Mouse (Mus musculus): ENCODE measurements around the gene Nsf. TPM values are rescaled to one million over a fixed set of nuclear protein-coding genes. Genes with fewer than 3 reads are reported as not detected.

Nsf gene
- total RNA-seq, 1 experiment = 55.0 TPM

GRCm38 (mm10) chr11:103801128-103801527, 152.7 kb downstream of the Nsf start:
- Histone ChIP-seq H3K27ac (ENCODE audit: insufficient read depth, low read depth, low read length, poor library complexity, severe bottlenecking) (no peak overlapping the region), H3K4me3 (ENCODE audit: insufficient read depth in 1 of 2, low read depth in 1 of 2, low read length in 2 of 2, poor library complexity in 1 of 2, severe bottlenecking in 1 of 2) (no peak overlapping the region), H3K9ac (ENCODE audit: insufficient read depth, low read depth, low read length, poor library complexity, severe bottlenecking) (no peak overlapping the region), H3K36me3 (ENCODE audit: control insufficient read depth, insufficient read depth, low read length, poor library complexity, severe bottlenecking) (no peaks in the 10 kb centered on the region), H3K9me3 (ENCODE audit: control insufficient read depth, insufficient read depth, low read depth, low read length) (no peaks in the 10 kb centered on the region), H3K4me1 (ENCODE audit: control insufficient read depth in 2 of 2, insufficient read depth in 2 of 2, low read length in 2 of 2, poor library complexity in 1 of 2) (no peaks in the 10 kb centered on the region)
- TF ChIP-seq ZC3H11A (IDR thresholded peaks at IDR 0.05; ENCODE audit: borderline replicate concordance, low read depth, low read length) = no peak
- TF ChIP-seq CHD2 (IDR thresholded peaks at IDR 0.05; ENCODE audit: low read depth, low read length) = no peak
- no peak for TF ChIP-seq ZNF384 (IDR thresholded peaks at IDR 0.05; ENCODE audit: low read depth, low read length)
- no peak for TF ChIP-seq HCFC1 (IDR thresholded peaks at IDR 0.05; ENCODE audit: borderline replicate concordance, insufficient read depth, low read length)
- no peak for TF ChIP-seq MAFK (IDR thresholded peaks at IDR 0.05; ENCODE audit: insufficient read depth, low read depth, low read length)
- DNase-seq (ENCODE audit: low read depth, low spot score) = no peak
- in situ Hi-C loops (cut with MboI; ENCODE audit: low sequenced_read_pairs in 2 of 2, unreplicated experiment in 2 of 2) = no loop called here

GRCm38 (mm10) chr11:103789951-103790350, 163.9 kb downstream of the Nsf start:
- Histone ChIP-seq H3K4me1 (ENCODE audit: control insufficient read depth in 2 of 2, insufficient read depth in 2 of 2, low read length in 2 of 2, poor library complexity in 1 of 2) (0 out of 4 replicates have a peak, but pooled peaks cover 0 to 1% of the 10 kb centered on the region in 2 experiments), H3K9me3 (ENCODE audit: control insufficient read depth, insufficient read depth, low read depth, low read length) (no peaks in the 10 kb centered on the region), H3K27ac (ENCODE audit: insufficient read depth, low read depth, low read length, poor library complexity, severe bottlenecking) (no peak overlapping the region), H3K36me3 (ENCODE audit: control insufficient read depth, insufficient read depth, low read length, poor library complexity, severe bottlenecking) (no peaks in the 10 kb centered on the region), H3K9ac (ENCODE audit: insufficient read depth, low read depth, low read length, poor library complexity, severe bottlenecking) (no peak overlapping the region), H3K4me3 (ENCODE audit: insufficient read depth in 1 of 2, low read depth in 1 of 2, low read length in 2 of 2, poor library complexity in 1 of 2, severe bottlenecking in 1 of 2) (no peak overlapping the region)
- in situ Hi-C loops (cut with MboI; ENCODE audit: low sequenced_read_pairs in 2 of 2, unreplicated experiment in 2 of 2) = no loop called here
- no peak for DNase-seq (ENCODE audit: low read depth, low spot score)
- TF ChIP-seq CHD2 (IDR thresholded peaks at IDR 0.05; ENCODE audit: low read depth, low read length) (no peak), ZC3H11A (IDR thresholded peaks at IDR 0.05; ENCODE audit: borderline replicate concordance, low read depth, low read length) (no peak), MAFK (IDR thresholded peaks at IDR 0.05; ENCODE audit: insufficient read depth, low read depth, low read length) (no peak)

DNA sequence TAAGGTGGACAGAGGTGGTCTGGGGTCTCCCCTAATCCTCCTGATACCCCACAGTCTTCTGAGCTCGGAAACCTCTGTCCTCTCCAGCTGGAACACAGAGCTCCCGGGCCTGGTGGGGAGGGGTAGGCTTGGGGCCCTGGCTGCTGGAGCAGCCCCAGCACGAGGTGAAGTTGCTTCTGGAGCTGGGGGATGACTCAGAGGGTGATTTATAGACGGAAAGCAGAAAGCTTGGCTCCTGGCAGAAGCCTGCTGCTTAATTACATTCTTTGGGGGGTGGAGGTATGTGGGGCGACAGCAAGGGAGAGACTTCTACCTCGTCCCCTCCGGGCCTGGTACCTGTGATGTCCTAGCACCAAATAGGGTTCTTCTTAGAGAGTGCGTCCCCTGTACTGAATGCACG, 173.7 kb downstream of the Nsf start:
- Histone ChIP-seq H3K36me3 (ENCODE audit: control insufficient read depth, insufficient read depth, low read length, poor library complexity, severe bottlenecking) (no peaks in the 10 kb centered on the region), H3K4me3 (ENCODE audit: insufficient read depth in 1 of 2, low read depth in 1 of 2, low read length in 2 of 2, poor library complexity in 1 of 2, severe bottlenecking in 1 of 2) (no peak overlapping the region), H3K4me1 (ENCODE audit: control insufficient read depth in 2 of 2, insufficient read depth in 2 of 2, low read length in 2 of 2, poor library complexity in 1 of 2) (0 out of 4 replicates have a peak, but pooled peaks cover 0 to 2% of the 10 kb centered on the region in 2 experiments), H3K9me3 (ENCODE audit: control insufficient read depth, insufficient read depth, low read depth, low read length) (no peaks in the 10 kb centered on the region), H3K9ac (ENCODE audit: insufficient read depth, low read depth, low read length, poor library complexity, severe bottlenecking) (no peak overlapping the region), H3K27ac (ENCODE audit: insufficient read depth, low read depth, low read length, poor library complexity, severe bottlenecking) (no peak overlapping the region)
- TF ChIP-seq MAFK (IDR thresholded peaks at IDR 0.05; ENCODE audit: insufficient read depth, low read depth, low read length) = no peak
- no peak for TF ChIP-seq ZC3H11A (IDR thresholded peaks at IDR 0.05; ENCODE audit: borderline replicate concordance, low read depth, low read length)
- TF ChIP-seq HCFC1 (IDR thresholded peaks at IDR 0.05; ENCODE audit: borderline replicate concordance, insufficient read depth, low read length) = no peak
- TF ChIP-seq ZNF384 (IDR thresholded peaks at IDR 0.05; ENCODE audit: low read depth, low read length) = no peak
- no peak for TF ChIP-seq CHD2 (IDR thresholded peaks at IDR 0.05; ENCODE audit: low read depth, low read length)
- no peak for DNase-seq (ENCODE audit: low read depth, low spot score)
- in situ Hi-C loops (cut with MboI; ENCODE audit: low sequenced_read_pairs in 2 of 2, unreplicated experiment in 2 of 2) = no loop called here

GRCm38 (mm10) chr11:103774228-103774530, 179.7 kb downstream of the Nsf start:
- no peak overlapping the region for H3K9ac ChIP-seq (ENCODE audit: insufficient read depth, low read depth, low read length, poor library complexity, severe bottlenecking)
- no peak overlapping the region for H3K27ac ChIP-seq (ENCODE audit: insufficient read depth, low read depth, low read length, poor library complexity, severe bottlenecking)
- no peak for TF ChIP-seq ZNF384 (IDR thresholded peaks at IDR 0.05; ENCODE audit: low read depth, low read length)
- no peak for TF ChIP-seq MAFK (IDR thresholded peaks at IDR 0.05; ENCODE audit: insufficient read depth, low read depth, low read length)
- TF ChIP-seq HCFC1 (IDR thresholded peaks at IDR 0.05; ENCODE audit: borderline replicate concordance, insufficient read depth, low read length) = no peak
- no peak for TF ChIP-seq CHD2 (IDR thresholded peaks at IDR 0.05; ENCODE audit: low read depth, low read length)
- no peak for DNase-seq (ENCODE audit: low read depth, low spot score)
- peak overlapping the region; percentile 57 to 60 for H3K4me3 ChIP-seq (ENCODE audit: insufficient read depth in 1 of 2, low read depth in 1 of 2, low read length in 2 of 2, poor library complexity in 1 of 2, severe bottlenecking in 1 of 2)
- H3K9me3 ChIP-seq (ENCODE audit: control insufficient read depth, insufficient read depth, low read depth, low read length) = no peaks in the 10 kb centered on the region
- no peaks in the 10 kb centered on the region for H3K36me3 ChIP-seq (ENCODE audit: control insufficient read depth, insufficient read depth, low read length, poor library complexity, severe bottlenecking)
- in situ Hi-C loops (cut with MboI; ENCODE audit: low sequenced_read_pairs in 2 of 2, unreplicated experiment in 2 of 2) = no loop called here
- H3K4me1 ChIP-seq (ENCODE audit: control insufficient read depth in 2 of 2, insufficient read depth in 2 of 2, low read length in 2 of 2, poor library complexity in 1 of 2) = peaks cover 0 to 18% of the 10 kb centered on the region in 2 experiments; a peak in 2 of 4 replicates
